Mouse (Mus musculus) heart, postnatal 10 days (tissue): ENCODE measurements around the gene Nfkbil1. TPM values are rescaled to one million over a fixed set of nuclear protein-coding genes. Genes with fewer than 3 reads are reported as not detected.
A peak's percentile ranks its signal among the peaks of the same experiment; 100 is the strongest.

Source experiments
- DNase-seq, 2 experiments: peaks; one replicate each; pipeline ENCODE4 v3.0.0; 2021
- intact Hi-C: fragments of 180-260 bp; cut with DNase I; formaldehyde crosslinking; loops from one replicate; pipeline ENCODE4 v1.15.1; 2025
- total RNA-seq, 2 experiments: library from RNA; stranded (reverse); gene quantifications; 2 replicates each; pipeline ENCODE4 v1.2.3; 2021

The Nfkbil1 gene
- total RNA-seq, 2 experiments from 2014 or later, result 10.0 to 12.2 TPM

- no peak for DNase-seq
- intact Hi-C loops, result no loop called here
Measured at GRCm38 (mm10) chr17:35255301-35255700, 19.7 kb upstream of the Nfkbil1 start.

- peak in 1 of 2 experiments; percentile 74 for DNase-seq
- intact Hi-C loops, result no loop called here
Measured at GRCm38 (mm10) chr17:35254241-35255098, 18.9 kb upstream of the Nfkbil1 start.

- intact Hi-C loops, result no loop called here
Measured at GRCm38 (mm10) chr17:35253293-35254093, 17.9 kb upstream of the Nfkbil1 start.

GRCm38 (mm10) chr17:35252619-35253292 is 17.2 kb upstream of the Nfkbil1 start:
- no peak for DNase-seq
- intact Hi-C loops, result no loop called here

More at GRCm38 (mm10) chr17:35253293-35254093, 17.9 kb upstream of the Nfkbil1 start:
- DNase-seq, result no peak

GRCm38 (mm10) chr17:35251981-35252380 is 16.4 kb upstream of the Nfkbil1 start:
- DNase-seq, result no peak
- intact Hi-C loops, result no loop called here

GRCm38 (mm10) chr17:35251162-35251719 is 15.6 kb upstream of the Nfkbil1 start:
- intact Hi-C loops, result no loop called here
- DNase-seq, result no peak

GRCm38 (mm10) chr17:35250348-35251120 is 14.9 kb upstream of the Nfkbil1 start:
- DNase-seq, result no peak
- intact Hi-C loops, result no loop called here

- no peak for DNase-seq
- intact Hi-C loops, result no loop called here
Measured at GRCm38 (mm10) chr17:35249451-35250197, 14.0 kb upstream of the Nfkbil1 start.

- no peak for DNase-seq
- intact Hi-C loops, result no loop called here
Measured at GRCm38 (mm10) chr17:35248986-35249385, 13.4 kb upstream of the Nfkbil1 start.

GRCm38 (mm10) chr17:35247144-35247543 is 11.6 kb upstream of the Nfkbil1 start:
- DNase-seq, result no peak
- intact Hi-C loops, result no loop called here

- DNase-seq, result no peak
- intact Hi-C loops, result no loop called here
Measured at GRCm38 (mm10) chr17:35245731-35246623, 10.4 kb upstream of the Nfkbil1 start.

GRCm38 (mm10) chr17:35244999-35245398 is 9.4 kb upstream of the Nfkbil1 start:
- intact Hi-C loops, result no loop called here
- no peak for DNase-seq

- intact Hi-C loops, result no loop called here
- DNase-seq, result peak; percentile 76 to 81
Measured at GRCm38 (mm10) chr17:35243086-35243485, 7.5 kb upstream of the Nfkbil1 start.

GRCm38 (mm10) chr17:35242015-35242941 is 6.7 kb upstream of the Nfkbil1 start:
- peak; percentile 73 to 78 for DNase-seq
- intact Hi-C loops, result no loop called here

- DNase-seq, result peak; percentile 97
- intact Hi-C loops, result no loop called here
Measured at GRCm38 (mm10) chr17:35241305-35242014, 5.9 kb upstream of the Nfkbil1 start, which contains the start of gene Ddx39b. Ddx39b (plus strand) TSS chr17:35241746.
